Mouse (Mus musculus) heart, postnatal 0 days (tissue): ENCODE measurements at regions not wholly inside any gene's neighbourhood (a gene's known extent, or its start where the extent isn't known, plus 50 kb on each side); places are given as distances from the start of the nearest gene placed in this dataset.

Source experiments
- CTCF ChIP-seq: IDR thresholded peaks from 2 replicates; pipeline ENCODE4 v1.5.1; 2016; ENCODE audit warnings: antibody characterized with exemption, control low read depth, low read depth
- EP300 ChIP-seq: IDR thresholded peaks from 2 replicates; pipeline ENCODE4 v1.6.1; 2016; ENCODE audit warnings: antibody characterized with exemption, low read depth

DNA sequence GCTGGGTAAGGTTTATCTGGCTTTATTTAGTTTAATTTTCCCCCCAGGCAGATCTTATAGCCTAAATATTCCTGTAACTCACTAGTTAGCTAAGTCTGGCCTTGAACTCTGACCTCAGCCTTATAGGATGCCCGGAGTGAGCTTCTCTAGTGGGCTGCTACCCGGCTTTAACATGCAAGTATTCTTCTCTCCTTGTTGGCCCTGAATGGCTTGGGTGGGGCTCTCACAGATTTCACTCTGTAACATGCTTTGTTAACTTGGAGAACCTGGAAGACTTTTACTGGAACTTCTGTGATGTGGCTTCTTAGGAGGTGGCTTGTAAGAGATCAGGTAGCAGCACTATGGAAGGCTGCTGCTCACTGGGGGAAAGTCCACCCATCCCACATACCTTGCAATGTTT is 177.3 kb upstream of the Camk1g start:
- no peak for TF ChIP-seq EP300
- no peak for TF ChIP-seq CTCF
